Mouse (Mus musculus) cerebellum, adult 11-12 months (tissue): ENCODE measurements around the gene Dnajc6.

Experiments used
- DNase-seq: peaks from one replicate; pipeline ENCODE4 v3.0.0; 2022

Dnajc6 gene

GRCm38 (mm10) chr4:101496534-101497237, at the start of gene Dnajc6:
Dnajc6 (plus strand) TSS chr4:101496648.
- DNase-seq, result peak; percentile 53

- DNase-seq, result no peak
Measured at GRCm38 (mm10) chr4:101448701-101449100, 47.7 kb upstream of the Dnajc6 start.

GRCm38 (mm10) chr4:101449344-101449743, 47.1 kb upstream of the Dnajc6 start:
- DNase-seq, result no peak

- peak; percentile 99 for DNase-seq
Measured at GRCm38 (mm10) chr4:101450150-101450780, 46.2 kb upstream of the Dnajc6 start.

- DNase-seq, result peak; percentile 61
Measured at GRCm38 (mm10) chr4:101451089-101451488, 45.4 kb upstream of the Dnajc6 start.

- DNase-seq, result peak; percentile 47
Measured at GRCm38 (mm10) chr4:101452829-101453228, 43.6 kb upstream of the Dnajc6 start.

- DNase-seq, result peak; percentile 63
Measured at GRCm38 (mm10) chr4:101457176-101457575, 39.3 kb upstream of the Dnajc6 start.

GRCm38 (mm10) chr4:101458341-101458740, 38.1 kb upstream of the Dnajc6 start:
- DNase-seq, result peak; percentile 81

- no peak for DNase-seq
Measured at GRCm38 (mm10) chr4:101459358-101459757, 37.1 kb upstream of the Dnajc6 start.

GRCm38 (mm10) chr4:101460114-101460513, 36.3 kb upstream of the Dnajc6 start:
- no peak for DNase-seq

- no peak for DNase-seq
Measured at GRCm38 (mm10) chr4:101462065-101462464, 34.4 kb upstream of the Dnajc6 start.

- no peak for DNase-seq
Measured at GRCm38 (mm10) chr4:101466264-101466663, 30.2 kb upstream of the Dnajc6 start.

- no peak for DNase-seq
Measured at GRCm38 (mm10) chr4:101469242-101469641, 27.2 kb upstream of the Dnajc6 start.

GRCm38 (mm10) chr4:101470543-101470942, 25.9 kb upstream of the Dnajc6 start:
- no peak for DNase-seq

GRCm38 (mm10) chr4:101472767-101473166, 23.7 kb upstream of the Dnajc6 start:
- no peak for DNase-seq

- no peak for DNase-seq
Measured at GRCm38 (mm10) chr4:101490320-101490917, 6.0 kb upstream of the Dnajc6 start.

GRCm38 (mm10) chr4:101491704-101492103, 4.7 kb upstream of the Dnajc6 start:
- DNase-seq, result no peak

- no peak for DNase-seq
Measured at GRCm38 (mm10) chr4:101493611-101494197, 2.7 kb upstream of the Dnajc6 start.

- DNase-seq, result no peak
Measured at GRCm38 (mm10) chr4:101496188-101496533, 287 bp upstream of the Dnajc6 start.

GRCm38 (mm10) chr4:101497336-101497735, 888 bp downstream of the Dnajc6 start:
- DNase-seq, result peak; percentile 43

GRCm38 (mm10) chr4:101504470-101505007, 8.1 kb downstream of the Dnajc6 start:
- DNase-seq, result no peak

- DNase-seq, result no peak
Measured at GRCm38 (mm10) chr4:101505966-101506365, 9.5 kb downstream of the Dnajc6 start.

- DNase-seq, result no peak
Measured at GRCm38 (mm10) chr4:101506372-101506771, 9.9 kb downstream of the Dnajc6 start.
